Mouse (Mus musculus) left cerebral cortex, adult 2 months (tissue): ENCODE data around the gene Colq. TPM values are rescaled to one million over a fixed set of nuclear protein-coding genes. Genes with fewer than 3 reads are reported as not detected.
A peak's percentile ranks its signal among the peaks of the same experiment; 100 is the strongest.

Experiments
- DNase-seq, 2 experiments: peaks; one replicate each; pipeline ENCODE4 v3.0.0; 2021 to 2022; ENCODE audit warnings: low spot score in 2 of 2, mixed read lengths in 1 of 2; ENCODE audit errors: extremely low spot score in 1 of 2
- H3K27ac ChIP-seq: fragments of 200-600 bp; 2 replicates; pipeline ENCODE4 v1.8.1; 2022
- H3K4me3 ChIP-seq: fragments of 200-600 bp; 2 replicates; pipeline ENCODE4 v1.8.1; 2022
- CTCF ChIP-seq: fragments of 200-600 bp; IDR thresholded peaks from 2 replicates; pipeline ENCODE4 v1.8.1; 2022; ENCODE audit warnings: antibody characterized with exemption, mild to moderate bottlenecking, moderate library complexity
- intact Hi-C: fragments of 180-260 bp; cut with DNase I; formaldehyde crosslinking; loops from one replicate; pipeline ENCODE4 v1.15.1; 2025
- total RNA-seq, 2 experiments: library from RNA; stranded (reverse); gene quantifications; 2 replicates each; pipeline ENCODE4 v1.2.3; 2021

Gene Colq
- total RNA-seq, 2 experiments from 2014 or later, result 1.1 to 1.8 TPM

DNA sequence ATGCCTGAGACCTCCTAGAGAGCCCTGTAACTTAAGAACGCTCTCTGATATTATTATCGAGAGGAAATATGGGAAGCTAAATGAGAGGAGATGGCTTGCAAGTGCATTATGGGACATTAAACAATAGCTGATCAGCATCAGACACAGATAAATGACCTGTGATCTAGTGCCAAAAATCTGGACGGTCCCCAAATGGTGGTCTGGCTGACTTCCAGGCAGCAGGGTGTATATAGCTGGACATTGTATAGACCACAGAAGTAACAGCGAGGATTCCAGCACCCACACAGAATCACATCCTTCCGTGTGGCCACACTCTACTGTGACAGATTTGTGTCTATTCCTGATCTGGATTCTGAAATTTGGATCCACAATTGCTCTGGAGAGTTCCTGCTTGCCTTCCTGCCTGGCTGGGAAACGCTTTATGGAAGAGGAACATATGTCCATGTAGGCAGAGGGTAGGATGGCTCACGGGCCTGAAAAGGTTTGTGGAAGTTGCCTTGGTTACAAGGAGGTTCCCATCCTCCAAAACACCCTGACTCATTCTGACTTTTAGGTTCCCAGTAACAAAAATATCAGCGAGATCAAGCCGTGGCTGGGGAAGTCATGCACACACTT, 18.5 kb downstream of the Colq start:
- DNase-seq, result peak; percentile 26 to 41
- no peak overlapping the region for H3K4me3 ChIP-seq
- TF ChIP-seq CTCF, result no peak
- intact Hi-C loops, result loop anchor here (10.0 kb wide), 1 partner anchor 322 kb away; no protein-coding TSS in a partner anchor
- no peak overlapping the region; the same call in 1 of the 2 replicates for H3K27ac ChIP-seq

DNA sequence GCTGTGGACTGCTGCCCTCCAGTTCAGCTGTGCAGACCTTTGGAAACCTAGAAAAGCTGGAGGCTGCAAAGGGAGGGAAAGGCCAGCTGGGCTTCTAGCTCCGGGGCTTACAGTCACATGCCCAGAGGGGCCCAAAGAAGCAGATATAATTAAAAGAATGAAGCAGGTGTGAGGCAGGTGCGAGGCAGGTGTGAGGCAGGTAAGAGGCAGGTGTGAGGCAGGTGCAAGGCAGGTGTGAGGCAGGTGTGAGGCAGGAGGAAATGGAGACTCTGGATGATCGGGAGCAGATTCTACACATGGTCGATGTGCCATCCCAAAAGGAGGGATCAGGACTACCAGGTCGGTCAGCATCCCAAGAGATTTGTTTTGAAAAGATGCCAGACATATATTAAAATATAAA, 19.7 kb downstream of the Colq start:
- Histone ChIP-seq H3K27ac (no peak overlapping the region), H3K4me3 (no peak overlapping the region)
- intact Hi-C loops, result loop anchor here (10.0 kb wide), 1 partner anchor 323 kb away; no protein-coding TSS in a partner anchor
- TF ChIP-seq CTCF, result no peak
- no peak for DNase-seq

DNA sequence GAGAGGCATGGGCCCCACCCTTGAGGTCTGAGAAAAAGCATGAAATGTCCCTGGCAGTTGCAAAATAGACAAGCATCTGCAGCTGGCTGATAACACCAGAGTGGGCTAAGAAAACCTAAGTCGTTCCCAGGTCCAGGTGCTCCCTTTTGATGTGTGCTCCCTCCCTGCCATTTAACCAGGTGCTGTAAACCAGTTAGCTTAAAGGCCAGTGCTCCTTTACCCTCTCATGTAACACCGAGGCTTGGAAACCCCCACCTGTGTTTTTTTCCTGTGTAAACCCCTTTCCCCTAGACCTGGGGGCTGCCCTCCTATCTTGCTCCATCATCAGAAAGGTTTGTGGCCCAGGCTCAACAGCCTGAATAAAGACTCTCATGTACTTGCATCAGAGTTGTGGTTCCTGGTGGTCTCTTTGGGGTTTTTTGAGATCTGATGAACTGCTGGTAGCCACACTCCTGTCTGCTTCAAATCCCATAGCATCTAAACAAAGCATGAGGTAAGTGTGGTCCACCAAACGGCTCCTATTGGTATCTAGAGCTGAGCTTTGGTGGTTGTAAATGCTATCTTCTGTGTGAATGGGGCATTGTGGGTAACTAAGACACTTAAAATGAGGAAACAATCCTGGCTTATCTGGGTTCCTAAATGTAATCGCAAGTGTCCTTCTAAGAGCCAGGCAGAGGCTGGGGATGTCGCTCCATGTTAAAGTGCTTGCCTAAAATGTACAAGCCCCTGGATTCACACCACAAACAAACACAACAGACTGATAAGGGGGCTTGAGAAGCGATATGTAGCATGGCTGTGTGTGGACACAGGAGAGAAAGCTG, 20.8 kb downstream of the Colq start:
- H3K4me3 ChIP-seq, result no peak overlapping the region
- no peak overlapping the region for H3K27ac ChIP-seq
- intact Hi-C loops, result loop anchor here (10.0 kb wide), 1 partner anchor 324 kb away; no protein-coding TSS in a partner anchor
- TF ChIP-seq CTCF, result no peak
- DNase-seq, result no peak

GRCm38 (mm10) chr14:31569151-31569631, 22.0 kb downstream of the Colq start:
- intact Hi-C loops, result no loop called here
- TF ChIP-seq CTCF, result no peak

GRCm38 (mm10) chr14:31565478-31566212, 25.5 kb downstream of the Colq start:
- Histone ChIP-seq H3K4me3 (no peak overlapping the region), H3K27ac (no peak overlapping the region)
- DNase-seq, result no peak
- intact Hi-C loops, result no loop called here
- TF ChIP-seq CTCF, result no peak

More at GRCm38 (mm10) chr14:31569151-31569631, 22.0 kb downstream of the Colq start:
- no peak overlapping the region for H3K27ac ChIP-seq
- no peak overlapping the region for H3K4me3 ChIP-seq
- DNase-seq, result no peak

DNA sequence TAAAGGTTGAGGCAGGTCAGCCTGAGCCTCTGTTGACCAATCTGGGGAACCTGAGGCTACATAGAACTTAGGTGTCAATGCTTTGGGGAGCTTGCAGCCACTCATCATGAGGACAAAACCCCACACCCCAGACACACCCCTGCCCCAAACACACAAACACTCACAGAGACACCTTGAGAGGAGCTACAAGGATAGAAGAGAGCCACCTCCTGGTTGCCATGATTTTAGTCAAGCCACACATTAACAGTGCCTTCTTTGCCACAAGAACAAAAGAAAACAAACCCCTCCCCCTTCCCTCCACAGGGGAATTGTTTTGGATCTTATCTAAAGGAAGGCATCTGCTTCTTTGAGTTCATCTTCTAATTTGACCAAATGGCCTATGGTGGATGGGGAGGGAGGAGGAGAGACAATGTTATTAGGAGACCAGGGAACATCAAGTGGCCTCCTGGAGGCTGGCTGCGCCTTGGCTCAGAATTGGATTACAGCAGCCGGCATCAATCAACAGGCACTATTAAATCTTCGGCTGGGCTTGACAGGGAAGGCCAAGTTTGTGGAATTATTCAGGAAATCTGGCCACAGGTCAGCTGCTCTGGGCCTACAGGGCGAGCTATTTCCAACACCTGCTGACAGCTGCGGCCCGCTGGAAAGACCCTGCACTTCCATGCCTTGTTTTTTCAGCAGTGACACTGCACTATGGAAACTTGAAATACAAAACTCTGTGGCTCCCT, 26.5 kb downstream of the Colq start:
- no peak for TF ChIP-seq CTCF
- intact Hi-C loops, result no loop called here
- DNase-seq, result no peak
- no peak overlapping the region for H3K4me3 ChIP-seq
- H3K27ac ChIP-seq, result no peak overlapping the region

DNA sequence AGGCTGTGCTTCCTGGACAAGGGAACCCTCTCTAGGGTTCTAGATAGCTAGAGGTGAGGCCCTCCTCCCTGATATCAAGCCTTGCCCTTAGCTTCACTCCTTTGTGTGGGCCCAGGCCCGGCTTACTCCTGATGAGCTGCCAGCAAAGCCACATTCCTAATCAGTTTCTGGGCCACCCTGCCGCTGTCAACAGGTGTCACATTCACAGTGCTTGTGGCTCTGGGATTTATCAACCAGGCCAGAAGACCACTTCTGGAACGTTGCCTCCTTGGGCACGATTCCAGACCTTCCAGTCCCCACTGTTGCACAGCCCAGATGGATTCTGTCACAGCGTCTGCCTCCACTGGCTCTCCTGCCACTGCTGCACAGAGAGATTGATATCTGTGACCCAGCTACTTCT, 30.3 kb downstream of the Colq start:
- TF ChIP-seq CTCF, result no peak

GRCm38 (mm10) chr14:31559216-31559615, 31.9 kb downstream of the Colq start:
- no peak overlapping the region for H3K4me3 ChIP-seq
- DNase-seq, result no peak
- H3K27ac ChIP-seq, result no peak overlapping the region
- TF ChIP-seq CTCF, result no peak
- intact Hi-C loops, result no loop called here

More for the DNA sequence above, 30.3 kb downstream of the Colq start:
- H3K27ac ChIP-seq, result no peak overlapping the region
- intact Hi-C loops, result no loop called here
- DNase-seq, result no peak
- no peak overlapping the region for H3K4me3 ChIP-seq

DNA sequence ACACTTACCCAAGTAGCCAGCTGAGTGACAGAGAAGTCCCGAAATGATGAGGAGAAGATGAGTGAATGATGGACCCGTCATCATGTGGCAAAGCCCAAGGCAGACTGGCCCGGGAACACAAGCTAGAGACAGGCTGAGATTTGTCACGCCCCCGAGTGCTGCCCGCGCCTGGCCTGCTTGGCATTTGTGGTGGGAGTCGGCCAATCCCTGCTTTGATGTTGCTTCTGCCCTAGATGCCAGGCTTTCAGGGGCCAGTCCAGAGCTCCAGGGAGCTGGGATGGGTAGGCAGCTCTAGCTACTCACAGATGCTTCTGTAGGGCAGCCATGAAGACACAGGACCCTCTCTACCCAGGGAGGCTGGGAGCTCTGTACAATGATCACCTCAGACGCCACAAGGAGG, 33.4 kb downstream of the Colq start:
- no peak for DNase-seq
- intact Hi-C loops, result no loop called here
- Histone ChIP-seq H3K27ac (no peak overlapping the region), H3K4me3 (no peak overlapping the region)
- TF ChIP-seq CTCF, result no peak

- TF ChIP-seq CTCF, result no peak
- DNase-seq, result no peak
- H3K27ac ChIP-seq, result no peak overlapping the region
- intact Hi-C loops, result no loop called here
- H3K4me3 ChIP-seq, result no peak overlapping the region
Measured at GRCm38 (mm10) chr14:31557273-31557672, 33.9 kb downstream of the Colq start.

DNA sequence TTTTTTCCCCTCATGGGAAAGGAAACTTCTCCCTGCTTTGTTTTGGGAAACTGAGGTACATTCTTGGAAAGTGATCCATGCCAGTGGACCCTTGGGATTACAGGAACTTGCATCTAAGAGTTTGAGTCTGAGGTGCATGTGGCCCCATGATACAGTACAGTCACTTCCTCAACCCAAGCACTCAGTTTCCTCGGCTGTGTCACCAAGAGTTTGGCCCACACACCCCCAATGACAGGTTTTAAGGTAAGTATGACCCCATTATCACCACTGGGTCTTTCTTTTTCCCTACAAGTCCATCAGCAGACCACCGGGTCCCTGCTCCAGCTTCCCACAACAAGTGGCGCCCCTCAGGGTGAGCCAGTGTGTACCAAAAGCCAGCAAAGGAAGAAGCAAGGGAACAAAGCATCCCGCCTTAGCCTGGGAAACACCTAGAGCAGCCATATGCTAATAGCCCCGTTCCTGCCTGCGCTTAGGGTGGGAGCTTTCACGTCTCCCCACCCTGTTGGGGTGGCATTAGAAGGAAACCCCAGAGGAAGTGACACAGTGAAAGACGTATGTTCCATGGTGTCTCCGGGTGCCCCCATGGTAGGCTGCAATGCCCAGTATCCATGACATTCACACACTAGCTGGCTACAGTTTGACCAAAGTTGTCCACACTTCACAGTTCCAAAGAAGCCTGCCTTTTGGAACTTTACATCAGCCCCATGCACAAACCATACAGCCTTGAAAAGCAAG, 34.5 kb downstream of the Colq start:
- Histone ChIP-seq H3K4me3 (no peak overlapping the region), H3K27ac (no peak overlapping the region)
- TF ChIP-seq CTCF, result no peak
- no peak for DNase-seq
- intact Hi-C loops, result no loop called here
